Mouse (Mus musculus) thymus, adult 2 months (tissue): ENCODE results near the gene Daam2.

Source experiments
- CTCF ChIP-seq: fragments of 200-500 bp; IDR thresholded peaks from 2 replicates; pipeline ENCODE4 v1.5.1; 2012; ENCODE audit warnings: mild to moderate bottlenecking, control low read depth, low read length, moderate library complexity, borderline replicate concordance; ENCODE audit not compliant: control insufficient read depth, poor library complexity, insufficient read depth; ENCODE audit errors: extremely low read depth
- POLR2A ChIP-seq: fragments of 200-500 bp; IDR thresholded peaks from 2 replicates; pipeline ENCODE4 v1.6.1; 2012; ENCODE audit warnings: mild to moderate bottlenecking, low read length, control low read depth, moderate library complexity; ENCODE audit not compliant: control insufficient read depth, poor library complexity, insufficient read depth; ENCODE audit errors: extremely low read depth

DNA sequence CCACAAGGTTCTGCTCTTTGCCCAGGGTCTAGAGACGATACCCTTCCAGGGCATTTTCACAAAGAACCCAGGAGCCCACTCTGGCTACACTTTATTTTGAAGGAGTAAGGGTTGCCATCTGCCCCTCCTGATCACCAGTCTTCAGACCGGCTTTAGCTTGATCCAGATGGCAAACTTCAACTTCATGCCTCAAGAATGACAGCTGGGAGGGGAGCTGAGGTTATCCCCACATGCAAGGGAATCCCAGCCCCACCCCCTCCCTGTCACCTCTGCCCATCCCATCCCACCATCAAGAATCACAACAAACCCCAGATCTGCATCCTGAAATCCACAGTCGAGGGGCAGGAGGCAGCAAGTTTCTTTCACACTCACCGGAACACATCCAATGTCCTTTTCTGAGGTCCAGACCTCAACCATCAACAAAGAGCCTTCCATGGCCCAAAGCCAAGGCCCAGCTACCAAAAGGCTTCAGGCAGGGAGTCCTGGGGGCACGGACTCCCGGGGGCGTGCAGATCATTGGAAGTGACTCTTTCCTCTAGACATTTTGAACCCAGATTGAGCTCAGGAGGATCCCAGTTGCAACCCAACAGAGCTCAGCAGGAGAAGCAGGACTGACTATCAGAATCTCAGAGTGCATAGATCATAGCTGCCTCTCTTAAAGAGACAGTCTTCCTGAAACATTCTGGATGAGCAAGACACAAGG is 35.5 kb downstream of the Daam2 start:
- TF ChIP-seq CTCF (no peak), POLR2A (no peak)
